ENCODE assay signal across 19 mouse cellular contexts in genomic region chr6:67011217-67011518, GRCm38 (mm10).
"Had no signal": no experiment of that assay in that cellular context is flagged by ENCODE, and none has a peak within 500 bp of the region (broad histone marks: within the 10 kb centered on the region; RNA-seq: fewer than 3 reads in every experiment).

No protein-coding gene starts in this region.

- H3K4me2 ChIP-seq: limb, embryonic 13.5 days; lung, embryonic 15.5 days; midbrain, embryonic 12.5 days; midbrain, embryonic 15.5 days; stomach, embryonic 15.5 days had no signal

- ATAC-seq: inflammation-experienced regulatory T-cells, adult 6 months; intestine, embryonic 16.5 days; liver, postnatal 0 days had no signal

- DNase-seq: kidney, adult 2 months; kidney, postnatal 10 days; kidney, postnatal 36 days; layer of hippocampus, postnatal 36 days; liver; liver, postnatal 0 days; right cerebral cortex, postnatal 25 days; spleen, adult 18-20 months; thymus, postnatal 25 days had no signal

- H3K27ac ChIP-seq: left cerebral cortex, adult 2 months; limb, embryonic 13.5 days; liver, embryonic 14.5 days; lung, embryonic 15.5 days; macrophage; midbrain, embryonic 12.5 days; midbrain, embryonic 15.5 days; stomach, embryonic 15.5 days had no signal

- H3K9me3 ChIP-seq: limb, embryonic 13.5 days; lung, embryonic 15.5 days; midbrain, embryonic 12.5 days; midbrain, embryonic 15.5 days; stomach, embryonic 15.5 days had no signal

- H3K4me1 ChIP-seq: midbrain, embryonic 12.5 days had no signal

- H3K27me3 ChIP-seq: limb, embryonic 13.5 days; lung, embryonic 15.5 days; midbrain, embryonic 12.5 days; midbrain, embryonic 15.5 days; stomach, embryonic 15.5 days had no signal

- H3K9ac ChIP-seq: limb, embryonic 13.5 days; liver, embryonic 14.5 days; liver, postnatal 0 days; lung, embryonic 15.5 days; midbrain, embryonic 12.5 days; midbrain, embryonic 15.5 days; stomach, embryonic 15.5 days had no signal

- H3K36me3 ChIP-seq: limb, embryonic 13.5 days; lung, embryonic 15.5 days; midbrain, embryonic 12.5 days; midbrain, embryonic 15.5 days; stomach, embryonic 15.5 days had no signal

- H3K4me3 ChIP-seq: left cerebral cortex, adult 2 months; limb, embryonic 13.5 days; lung, embryonic 15.5 days; midbrain, embryonic 12.5 days; midbrain, embryonic 15.5 days; stomach, embryonic 15.5 days had no signal
